Mouse (Mus musculus): ENCODE measurements at regions not wholly inside any gene's neighbourhood (a gene's known extent, or its start where the extent isn't known, plus 50 kb on each side); places are given as distances from the start of the nearest gene placed in this dataset.
"Not testable (repeated sequence)": the region's sequence is repeated elsewhere in the genome, so short reads cannot be mapped to it uniquely, and the experiment has no call there.

DNA sequence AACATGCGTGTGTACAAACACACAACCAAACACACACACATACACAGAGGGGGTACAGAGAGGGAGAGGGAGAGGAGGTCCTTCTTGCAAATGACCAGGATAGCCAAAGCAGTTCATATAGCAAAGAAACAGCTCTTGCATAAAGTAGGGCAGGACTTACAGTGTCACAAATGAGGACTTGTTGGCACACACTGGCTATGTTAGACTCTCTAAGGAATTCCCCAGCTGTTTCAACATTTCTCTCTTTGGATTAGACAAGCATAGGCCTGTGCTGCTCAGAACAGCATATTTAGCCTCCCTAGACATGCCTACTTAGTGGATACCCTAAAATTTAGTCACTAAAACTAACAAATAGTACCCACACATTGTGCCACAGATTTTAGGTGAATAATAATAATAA, 347.1 kb upstream of the Tbl1xr1 start:
- CTCF ChIA-PET = no interaction called here

DNA sequence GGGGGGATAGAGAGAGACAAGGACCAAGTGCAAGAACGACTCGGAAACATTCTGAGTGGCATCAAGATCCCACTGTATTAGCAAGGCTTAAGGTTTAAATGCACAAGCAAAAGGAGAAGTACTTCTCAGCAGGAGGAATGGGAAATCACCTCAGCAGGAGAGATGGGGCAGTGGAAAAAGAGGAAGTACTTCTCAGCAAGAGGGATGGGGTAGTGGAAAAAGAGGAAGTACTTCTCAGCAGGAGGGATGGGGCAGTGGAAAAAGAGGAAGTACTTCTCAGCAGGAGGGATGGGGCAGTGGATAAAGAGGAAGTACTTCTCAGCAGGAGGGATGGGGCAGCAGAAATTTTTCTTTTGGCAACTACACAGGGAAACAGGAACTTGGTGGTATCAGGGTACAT, 340.8 kb upstream of the Tbl1xr1 start:
- CTCF ChIA-PET = not testable (repeated sequence)

DNA sequence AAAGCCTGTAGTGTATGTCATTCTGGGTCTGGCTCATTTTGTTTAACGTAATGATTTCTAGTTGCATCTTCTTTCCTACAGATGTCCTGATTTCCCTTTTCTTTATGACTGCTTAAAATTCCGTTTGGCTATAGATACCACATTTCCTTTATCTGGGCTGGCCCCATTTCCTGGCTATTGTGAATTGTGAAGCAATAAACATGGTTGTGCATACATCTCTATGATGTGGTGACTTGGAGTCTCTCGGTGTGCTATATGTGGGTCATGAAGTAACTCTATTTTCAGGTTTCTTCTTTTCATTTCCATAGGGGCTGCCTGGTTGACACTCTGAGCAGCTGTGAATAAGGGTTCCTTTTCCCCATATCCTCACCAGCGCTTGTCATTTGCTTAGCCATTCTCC, 336.7 kb upstream of the Tbl1xr1 start:
- CTCF ChIA-PET = no interaction called here

DNA sequence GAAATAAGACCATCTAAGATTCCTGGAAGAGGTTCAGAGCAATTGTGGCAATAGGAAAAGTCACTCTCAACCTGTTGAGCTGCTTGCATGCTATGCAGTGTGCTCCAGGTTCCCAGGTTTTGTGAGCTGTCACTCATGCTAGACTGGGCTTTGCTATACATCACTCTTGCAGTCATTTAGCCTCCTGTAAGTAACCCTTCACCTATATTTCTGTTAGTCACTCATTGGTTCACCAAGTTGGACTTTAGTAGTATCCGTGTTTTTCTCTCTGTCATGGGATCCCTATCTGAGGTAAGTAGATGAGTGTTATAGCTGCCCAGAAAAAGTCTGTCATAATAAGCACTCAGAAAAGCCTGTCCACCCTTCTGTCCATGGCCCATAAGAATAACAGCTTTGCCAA, 332.3 kb upstream of the Tbl1xr1 start:
- CTCF ChIA-PET = no interaction called here

DNA sequence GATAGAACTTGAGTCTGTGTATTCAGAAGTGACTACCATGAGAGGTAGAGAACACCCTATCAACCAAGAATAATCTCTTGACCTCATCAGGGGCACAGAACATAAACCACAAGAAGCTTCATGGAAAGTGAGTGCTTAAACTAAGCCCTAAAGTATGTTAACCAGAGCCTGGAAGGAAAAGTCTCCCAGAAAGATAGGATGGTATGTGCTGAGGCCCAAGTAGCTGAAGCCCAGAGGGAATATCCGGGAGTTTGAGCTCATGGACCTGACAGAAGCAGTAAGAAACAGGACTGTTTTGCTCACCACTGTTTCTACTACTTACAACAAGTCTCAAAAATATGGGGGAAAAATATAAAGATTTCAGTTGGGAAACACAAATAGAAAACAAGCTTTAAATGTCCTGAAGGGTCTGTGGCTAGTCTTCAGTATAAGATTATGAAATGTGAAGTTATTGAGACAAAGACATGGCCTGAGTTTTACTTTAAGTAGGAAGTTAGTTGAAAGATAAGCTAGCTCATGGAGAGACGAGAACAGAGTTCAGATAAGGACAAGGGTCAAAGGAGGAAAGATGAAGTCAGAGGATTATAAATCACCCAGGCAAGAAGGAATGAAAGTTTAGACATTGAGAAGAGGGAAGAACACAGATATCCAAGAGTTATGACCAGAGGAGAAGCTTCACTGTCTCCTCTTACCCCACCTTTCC, 315.8 kb upstream of the Tbl1xr1 start:
- CTCF ChIA-PET = no interaction called here

DNA sequence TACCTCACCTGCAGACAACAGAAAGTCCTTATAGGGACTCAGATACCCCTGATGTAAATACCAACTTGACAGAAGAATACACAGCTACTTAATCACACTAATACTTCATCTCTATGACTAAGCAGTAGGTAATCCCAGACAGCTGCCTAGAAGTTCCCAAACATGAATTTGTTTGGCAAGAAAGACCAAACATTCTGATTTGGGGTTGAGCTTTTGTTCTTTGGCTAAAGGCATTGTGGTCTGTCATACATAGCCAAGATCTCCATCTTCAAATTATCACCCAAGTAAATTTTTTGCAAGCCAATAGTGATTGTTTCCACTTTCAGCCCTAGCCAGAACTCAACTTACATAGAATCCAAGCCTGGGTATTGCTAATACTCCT, 315.2 kb upstream of the Tbl1xr1 start:
- CTCF ChIA-PET = no interaction called here

DNA sequence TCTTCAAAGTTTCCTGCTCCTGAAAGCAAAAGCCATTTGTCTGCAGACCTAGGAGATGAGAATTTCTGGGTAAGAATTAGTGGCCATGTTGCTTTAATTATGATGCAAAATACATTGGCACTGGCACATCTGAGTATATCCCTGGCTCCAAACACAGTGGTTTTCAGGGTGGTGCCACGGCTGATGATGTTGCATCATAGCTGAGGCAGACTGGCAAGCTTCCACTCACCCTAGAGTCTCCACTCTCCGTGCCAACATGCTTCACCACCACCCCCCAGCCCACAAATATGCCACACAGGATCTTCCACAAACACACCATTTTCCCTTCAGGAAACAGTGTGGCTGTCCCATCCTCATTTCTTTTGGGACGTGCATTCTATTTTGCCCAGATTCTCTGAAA, 314.5 kb upstream of the Tbl1xr1 start:
- CTCF ChIA-PET = no interaction called here

DNA sequence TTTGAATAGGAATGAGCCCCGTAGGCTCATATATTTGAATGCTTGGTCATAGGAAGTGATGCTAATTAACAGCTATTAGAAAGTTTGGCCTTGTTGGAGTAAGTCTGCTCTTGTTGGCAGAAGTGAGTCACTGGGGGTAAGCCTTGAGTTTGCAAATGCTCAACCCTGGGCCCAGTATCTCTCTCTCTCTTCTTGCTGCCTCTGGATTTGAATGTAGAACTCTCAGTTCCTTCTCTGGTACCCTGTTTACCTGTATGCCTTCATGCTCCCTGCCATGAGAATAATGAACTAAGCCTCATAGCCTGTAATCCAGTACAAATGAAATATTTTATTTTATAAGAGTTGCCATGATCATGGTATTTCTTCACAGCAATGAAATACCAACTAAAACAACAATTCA, 308.4 kb upstream of the Tbl1xr1 start:
- CTCF ChIA-PET = no interaction called here

DNA sequence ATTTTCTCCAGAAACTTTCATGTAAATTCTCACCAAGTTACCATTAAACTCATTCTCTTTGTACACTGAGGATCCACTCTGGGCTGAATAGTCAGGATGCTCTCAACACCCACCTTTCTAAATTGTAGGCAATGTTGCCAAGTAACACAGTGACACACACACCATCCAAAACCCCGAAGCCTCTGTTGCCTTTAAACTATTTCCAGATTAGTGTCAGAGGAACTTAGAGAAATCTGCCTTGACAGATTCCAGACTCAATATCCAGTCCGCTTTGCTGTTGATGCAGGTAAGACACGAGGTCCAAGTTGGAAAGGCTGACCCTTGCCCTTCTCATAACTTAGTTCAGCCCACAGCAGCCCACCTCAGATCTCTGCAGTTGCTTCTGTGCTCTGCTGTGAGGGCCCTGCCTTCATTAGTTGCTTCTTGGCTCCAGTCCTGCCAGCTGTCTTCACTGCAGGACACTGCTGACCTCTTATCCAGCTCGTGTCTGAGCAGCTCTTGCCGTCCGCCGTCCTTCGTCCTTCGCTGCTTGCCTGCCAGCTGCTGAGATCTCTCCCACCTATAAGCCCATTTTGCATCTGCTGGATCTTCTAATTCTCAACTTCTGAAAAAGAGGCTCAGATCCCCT, 306.4 kb upstream of the Tbl1xr1 start:
- CTCF ChIA-PET = no interaction called here

DNA sequence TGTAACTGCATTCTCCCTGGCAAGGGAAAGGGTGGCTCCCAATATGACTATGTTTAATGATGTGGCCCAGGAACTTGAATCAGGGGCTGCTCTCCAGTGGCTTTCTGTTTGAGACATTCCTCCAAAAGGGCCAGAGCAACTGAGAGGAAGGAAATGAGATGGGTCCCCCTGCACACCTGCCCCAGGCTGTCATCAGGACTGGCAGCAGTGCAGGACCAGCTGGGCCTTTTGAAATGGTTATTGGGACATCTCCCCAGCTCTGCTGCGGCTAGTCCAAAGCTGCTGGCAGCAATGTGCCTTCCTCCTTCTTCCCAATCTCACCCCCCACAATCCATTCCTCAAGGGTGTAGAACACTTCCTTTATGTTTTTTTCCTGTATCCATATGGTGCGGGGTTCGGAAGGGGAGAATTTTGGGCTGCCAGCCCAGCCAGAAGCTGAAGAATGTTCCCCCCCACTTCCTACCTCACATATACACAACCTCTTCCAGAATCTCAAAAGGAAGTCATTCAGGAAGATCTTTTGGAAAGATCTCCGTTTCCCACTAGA, 304.6 kb upstream of the Tbl1xr1 start:
- CTCF ChIA-PET = no interaction called here

DNA sequence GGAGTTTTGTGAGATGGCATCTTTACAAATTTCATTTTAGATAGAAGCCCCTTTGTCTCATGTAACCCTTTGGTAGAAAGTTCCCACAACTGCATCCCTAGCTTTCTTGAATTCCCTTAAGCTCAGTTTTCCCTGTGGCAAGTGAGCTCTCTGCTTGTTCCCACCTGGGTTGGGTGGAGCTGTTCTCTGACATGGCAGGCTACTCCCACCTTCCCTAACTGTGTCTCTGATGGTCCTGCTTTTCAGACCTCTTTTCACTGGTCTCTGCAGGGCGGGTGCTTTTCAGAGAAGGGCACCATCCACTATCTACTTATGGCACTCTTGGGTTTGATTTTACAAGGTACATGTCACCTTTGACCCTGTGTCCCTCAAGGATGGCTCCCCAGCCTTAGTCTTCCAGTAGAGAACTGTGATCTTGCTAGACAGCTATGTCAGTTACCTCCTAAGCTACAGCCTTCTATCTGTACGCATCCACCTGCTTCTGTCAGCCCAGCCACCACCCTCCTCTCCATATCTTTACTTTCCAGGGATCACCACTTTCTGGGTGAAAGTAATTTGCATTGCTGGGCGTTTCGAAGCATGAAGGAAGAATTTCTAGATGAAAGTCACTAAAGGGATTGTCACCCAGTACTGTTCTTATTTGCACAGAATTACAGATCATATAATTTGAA, 302.1 kb upstream of the Tbl1xr1 start:
- CTCF ChIA-PET = no interaction called here

DNA sequence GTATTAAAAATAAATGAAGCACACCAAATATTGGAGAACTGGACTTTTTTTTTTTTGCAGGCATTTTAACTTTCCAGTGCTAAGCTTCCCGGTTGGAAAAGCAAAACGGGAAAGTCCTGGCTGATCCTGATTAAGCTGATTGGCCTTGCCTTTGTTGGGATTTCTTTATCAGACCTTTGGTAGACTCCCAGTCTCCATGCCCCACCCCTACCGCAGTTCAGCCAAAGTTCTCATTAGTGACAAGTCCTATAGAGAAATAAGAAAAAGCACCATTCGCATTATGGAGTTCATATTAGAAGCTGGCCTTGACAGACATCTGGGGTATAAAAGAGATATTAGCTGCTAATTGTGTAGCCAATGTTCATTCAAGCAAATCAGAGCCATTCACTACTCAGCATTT, 297.7 kb upstream of the Tbl1xr1 start:
- CTCF ChIA-PET = no interaction called here

DNA sequence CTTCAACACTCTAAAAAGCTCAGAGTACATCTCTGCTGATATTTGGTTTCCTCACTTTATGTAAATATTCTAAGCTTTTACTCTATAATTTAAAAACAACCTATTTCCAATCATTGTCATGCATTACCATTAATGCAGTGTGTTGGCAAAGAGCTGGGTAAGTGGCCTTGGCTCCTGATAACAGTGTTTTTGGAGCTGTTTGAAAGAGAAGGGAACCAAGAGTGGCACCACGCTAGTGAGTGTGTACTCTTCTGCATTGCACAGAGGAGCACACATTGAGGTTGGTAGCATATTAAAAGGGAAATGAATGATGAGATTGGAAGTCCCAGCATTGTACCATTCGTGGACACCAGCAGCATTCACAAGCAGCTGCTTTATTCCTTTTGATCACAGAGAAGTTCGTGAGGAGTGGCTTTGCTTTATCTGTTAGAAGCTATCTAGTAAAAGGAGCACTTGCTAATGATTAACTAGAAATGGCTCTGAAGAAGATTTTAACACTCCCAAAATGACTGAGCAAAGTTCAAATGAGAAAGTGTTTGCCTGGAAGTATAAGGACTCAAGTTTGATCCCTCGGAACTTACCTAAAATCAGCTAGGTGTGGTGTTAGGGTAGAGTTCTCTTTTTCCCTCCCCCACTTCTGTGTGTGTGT, 284.3 kb upstream of the Tbl1xr1 start:
- CTCF ChIA-PET = no interaction called here

DNA sequence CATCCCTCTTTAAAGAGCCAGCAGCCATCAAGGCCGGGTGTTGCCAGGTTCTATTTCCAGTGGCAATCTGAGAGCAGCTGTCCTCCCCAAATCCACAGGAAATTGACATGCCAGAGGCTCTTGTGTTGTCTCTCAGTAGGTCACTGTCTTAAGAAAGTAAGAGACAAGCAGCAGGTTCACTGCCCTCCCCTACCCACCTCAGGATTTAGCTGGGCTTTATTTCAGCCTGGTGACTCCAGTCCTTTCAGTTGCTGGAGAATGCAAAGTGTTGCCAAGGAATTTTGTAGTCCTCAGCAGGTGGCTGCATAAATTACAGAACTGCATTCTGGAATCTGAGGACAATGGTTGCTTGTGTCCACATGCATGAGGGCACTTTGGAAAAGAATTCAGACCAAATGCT, 278.3 kb upstream of the Tbl1xr1 start:
- CTCF ChIA-PET = no interaction called here

DNA sequence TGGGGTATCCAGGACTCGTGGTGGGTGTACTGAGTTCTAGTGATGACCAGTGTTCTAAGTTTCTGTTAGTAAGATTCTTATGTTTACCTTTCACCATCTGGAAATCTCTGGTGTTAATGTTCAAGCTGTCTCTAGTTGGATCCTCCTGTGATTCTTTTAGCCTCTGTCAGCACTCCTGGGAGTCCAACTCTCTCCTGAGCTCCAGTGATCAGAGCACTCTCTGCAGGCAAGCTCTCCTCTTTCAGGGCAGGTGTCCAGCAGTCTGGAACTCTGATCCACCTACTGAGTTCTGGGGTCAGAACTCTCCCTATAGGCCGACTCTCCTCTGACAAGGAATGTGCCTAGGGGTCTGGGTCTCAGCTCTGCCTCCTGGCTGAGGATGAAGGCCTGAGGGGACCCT, 272.6 kb upstream of the Tbl1xr1 start:
- CTCF ChIA-PET = interaction anchor here (0.6 kb wide), 1 partner anchor 337 kb away, joined by 5 read pairs; no protein-coding TSS in a partner anchor

DNA sequence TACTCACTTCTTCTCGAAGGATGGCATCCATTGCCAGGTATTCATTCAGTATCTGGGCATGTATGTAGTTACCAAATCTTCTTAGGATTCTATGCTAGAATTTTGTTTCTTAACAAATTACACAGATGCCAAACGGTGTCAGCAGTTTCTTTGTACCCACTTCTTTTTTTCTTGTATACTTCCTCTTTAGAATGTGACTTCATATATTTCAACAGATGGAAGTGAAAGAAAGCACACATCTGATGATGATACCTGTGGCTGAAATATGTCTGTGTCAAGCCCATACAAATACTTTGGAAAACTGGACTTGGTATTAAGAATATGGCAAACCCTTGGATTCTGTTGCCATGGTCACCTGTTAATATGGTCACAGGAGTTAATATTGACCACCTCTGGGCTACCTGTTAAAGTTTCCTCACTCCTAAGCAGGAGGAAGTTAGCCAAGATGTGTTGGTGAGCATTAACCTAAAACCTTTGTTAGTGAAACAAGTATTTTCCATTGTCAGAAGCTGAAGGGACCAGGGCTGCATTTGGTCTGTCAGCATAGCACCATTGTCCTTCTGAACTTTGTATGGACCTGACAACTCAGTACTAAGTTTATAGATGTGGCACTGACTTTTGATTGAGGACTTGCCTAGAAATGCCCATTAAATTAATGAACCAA, 269.8 kb upstream of the Tbl1xr1 start:
- CTCF ChIA-PET = no interaction called here

DNA sequence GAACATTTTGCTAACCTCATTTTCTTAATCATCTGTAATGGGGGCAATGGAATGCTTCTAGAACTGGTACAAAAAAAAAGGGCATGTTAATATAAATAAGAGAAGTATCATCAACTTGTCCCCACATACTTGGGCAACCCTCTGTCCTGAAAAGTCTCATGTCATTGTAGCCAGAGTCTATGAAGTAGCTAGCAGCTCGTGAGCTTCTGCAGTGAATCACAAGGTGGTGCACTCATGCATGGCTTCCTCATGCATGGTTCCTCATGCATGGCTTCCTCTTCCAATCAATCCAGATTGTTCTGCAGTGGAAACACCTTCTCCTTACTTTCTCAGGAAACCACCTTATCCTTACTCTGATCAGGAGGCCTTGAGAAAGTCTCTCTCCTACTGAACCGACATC, 267.9 kb upstream of the Tbl1xr1 start:
- CTCF ChIA-PET = no interaction called here

DNA sequence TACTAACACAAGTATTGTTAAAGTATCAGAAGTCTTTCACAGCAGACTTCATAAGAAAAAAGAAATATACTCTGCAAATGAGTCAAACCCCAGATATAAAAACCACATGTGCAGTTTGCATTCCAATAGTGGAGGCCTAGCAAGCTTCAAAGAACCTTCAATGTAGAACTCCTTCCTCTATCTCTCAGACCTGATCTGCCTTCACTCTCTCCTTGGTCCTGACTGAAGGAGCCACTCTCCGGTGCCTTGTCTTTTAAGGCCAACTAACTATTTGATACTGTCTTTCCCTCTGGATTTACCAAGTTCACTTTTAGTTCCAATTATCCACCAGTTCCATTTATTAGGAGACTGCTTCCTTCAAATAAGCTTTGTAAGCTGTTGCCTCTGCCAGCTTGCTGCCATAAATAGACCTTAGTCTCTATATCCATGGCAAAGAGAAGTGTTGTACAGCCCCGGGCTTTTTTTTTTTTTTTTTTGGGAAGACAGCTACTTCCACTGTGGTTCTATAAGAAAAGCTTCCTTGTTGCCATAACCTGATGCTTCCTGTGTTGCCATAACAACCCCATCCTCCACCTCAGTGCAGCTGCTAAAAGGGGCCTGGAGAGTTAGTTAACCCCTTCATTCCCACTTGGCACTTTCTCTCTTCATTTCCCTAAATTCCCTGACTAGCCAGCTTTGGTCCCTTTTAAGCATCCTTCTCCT, 266.5 kb upstream of the Tbl1xr1 start:
- CTCF ChIA-PET = no interaction called here

DNA sequence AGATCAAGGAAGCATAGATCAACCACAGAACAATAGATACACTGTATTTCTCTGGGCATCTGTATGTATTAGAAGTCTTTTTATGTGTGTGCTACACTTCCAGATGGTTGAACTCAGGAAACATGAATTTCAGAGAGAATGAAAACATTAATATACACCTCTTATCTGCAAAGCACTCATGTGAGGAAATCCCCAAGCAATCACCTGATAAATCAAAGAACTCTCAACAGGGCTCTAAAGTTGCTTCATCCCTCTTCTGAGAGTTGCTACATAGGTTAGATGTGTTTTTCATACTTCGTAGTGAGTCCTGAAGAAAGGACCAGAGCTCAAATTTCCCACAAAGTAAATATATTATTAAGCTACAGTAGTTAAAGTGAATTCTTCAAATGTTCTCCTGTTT, 263.1 kb upstream of the Tbl1xr1 start:
- CTCF ChIA-PET = interaction anchor here (0.6 kb wide), 1 partner anchor 155 kb away, joined by 11 read pairs; no protein-coding TSS in a partner anchor

DNA sequence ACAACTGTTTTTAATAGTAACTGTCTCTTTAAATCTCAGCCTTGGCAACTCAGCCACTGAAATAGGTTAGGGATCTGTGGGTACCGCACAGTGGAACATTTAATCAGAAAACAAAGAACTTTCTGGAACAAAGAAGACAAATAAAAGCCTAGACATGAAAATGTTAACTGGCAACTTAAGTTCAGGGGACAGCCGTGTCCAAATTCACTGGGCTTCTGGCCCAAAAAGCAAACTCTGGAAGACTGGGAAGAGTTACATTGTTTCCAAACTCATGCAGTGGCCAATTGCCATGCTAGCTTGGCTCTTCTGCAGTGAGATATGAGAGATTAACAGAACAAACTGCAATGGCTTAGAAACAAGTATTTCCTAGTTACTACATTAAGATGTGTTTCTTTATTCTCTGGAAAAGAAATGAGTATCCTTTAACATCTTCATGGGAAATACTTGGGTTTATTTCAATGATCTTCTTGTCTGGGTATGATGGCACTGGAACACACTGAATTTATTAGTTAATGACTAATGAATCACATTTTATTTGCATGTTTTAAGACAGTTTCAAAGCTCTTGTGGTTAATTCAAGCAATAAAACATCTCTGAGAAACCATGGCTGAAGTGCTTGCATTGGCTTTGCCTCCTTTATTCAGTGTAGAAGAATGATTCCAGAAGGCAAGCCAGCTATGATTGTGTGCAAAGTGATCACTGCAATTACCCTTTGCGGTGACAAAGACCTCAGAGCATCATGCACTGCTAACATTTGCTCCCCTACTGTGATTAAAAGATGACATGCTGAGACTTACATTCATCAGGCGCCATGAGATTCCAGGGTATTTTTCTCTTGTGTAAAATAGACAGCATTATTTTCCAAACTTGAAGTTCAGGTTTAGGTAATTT, 259.2 kb upstream of the Tbl1xr1 start:
- CTCF ChIA-PET = no interaction called here

DNA sequence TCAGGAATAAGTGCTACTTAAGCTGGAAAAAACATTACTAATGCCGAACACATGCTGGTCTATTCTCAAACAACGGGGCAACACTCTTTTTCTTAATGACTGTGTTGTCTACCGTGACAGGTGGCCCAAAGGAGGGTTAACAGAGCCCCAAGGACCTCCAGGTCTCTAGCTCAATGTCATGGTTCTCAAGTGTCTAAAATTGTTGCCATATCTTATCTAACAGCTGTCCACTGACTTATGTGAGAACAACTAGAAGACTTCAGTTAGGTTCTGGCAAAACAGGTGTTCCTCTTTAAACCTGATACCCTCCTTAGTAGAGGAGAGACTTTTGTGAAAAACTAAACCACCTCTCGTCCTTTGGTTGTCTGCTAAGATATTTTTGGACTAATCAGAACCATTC, 257.4 kb upstream of the Tbl1xr1 start:
- CTCF ChIA-PET = no interaction called here
